Mouse (Mus musculus) lung, postnatal 4 days (tissue): ENCODE data around the gene Gm20894.
"Not testable (repeated sequence)": the region's sequence is repeated elsewhere in the genome, so short reads cannot be mapped to it uniquely, and the experiment has no call there.

ENCODE experiments used
- DNase-seq, 2 experiments: peaks; one replicate each; pipeline ENCODE4 v3.0.0; 2021

Gm20894 gene

DNA sequence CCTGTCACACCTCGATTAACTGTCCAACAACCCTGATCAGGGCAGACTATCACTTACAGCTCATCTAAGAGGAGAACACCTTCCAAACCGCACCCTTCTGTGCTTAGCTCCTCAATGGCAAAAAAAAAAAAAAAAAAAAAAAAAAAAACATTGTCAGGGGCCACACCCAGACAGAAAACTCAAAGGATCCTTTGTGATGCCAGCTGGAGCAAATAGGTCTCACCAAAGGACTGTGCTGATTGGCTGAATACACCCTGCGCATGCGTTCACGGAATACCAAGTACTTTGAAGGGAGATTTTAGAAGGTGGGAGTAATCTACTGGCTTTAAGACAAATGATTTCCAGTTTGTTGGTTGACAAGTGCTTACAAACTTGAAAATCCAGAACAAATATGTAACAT, at the start of gene Gm20894:
Gm20894 (minus strand) TSS at position 101 of the 400 bp plus-strand sequence.
- not testable (repeated sequence) for DNase-seq
